Mouse (Mus musculus): Measurements from ENCODE around the gene Tesk2.
"Not testable (repeated sequence)": the region's sequence is repeated elsewhere in the genome, so short reads cannot be mapped to it uniquely, and the experiment has no call there.

Gene Tesk2

DNA sequence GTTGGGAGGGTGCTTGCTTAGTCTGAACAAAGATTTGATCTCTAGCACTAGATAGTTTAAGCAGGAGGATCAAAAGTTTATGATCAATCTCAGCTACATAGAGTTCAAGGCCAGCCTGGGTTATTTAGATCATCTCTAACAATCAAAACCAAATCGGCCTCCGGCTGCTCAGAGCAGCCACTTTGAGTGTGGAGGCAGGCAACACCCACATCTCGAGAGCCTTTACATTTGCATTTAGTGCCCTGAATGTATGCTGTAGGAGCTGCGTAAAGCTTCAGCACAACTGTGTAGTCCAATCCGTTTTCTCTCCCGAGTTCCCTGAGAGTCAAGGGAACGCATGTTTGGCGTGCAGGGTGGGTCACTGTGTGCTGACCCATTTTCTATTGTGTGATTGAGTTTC lies 71.7 kb downstream of the Tesk2 start:
- DNase-seq (ENCODE audit: low spot score in 2 of 2): no peak

DNA sequence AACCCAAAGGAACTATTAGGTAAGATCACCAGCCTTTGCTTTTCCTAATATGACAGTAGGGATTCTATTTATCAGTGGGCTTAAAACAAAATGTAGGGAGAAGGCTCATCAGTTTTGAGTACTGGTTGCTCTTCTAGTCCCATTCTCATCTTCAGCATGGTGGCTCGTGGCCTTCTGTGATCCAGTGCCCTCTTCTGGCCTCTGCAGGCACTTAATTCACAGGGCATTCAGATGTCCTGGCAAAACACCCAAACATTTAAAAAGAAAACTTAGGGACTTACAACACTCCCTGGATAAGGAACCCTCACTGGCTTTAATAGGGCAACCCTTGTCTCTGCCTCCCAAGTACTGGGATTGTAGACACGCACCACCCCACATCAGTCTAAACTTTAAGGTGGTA lies 73.5 kb downstream of the Tesk2 start:
- DNase-seq (ENCODE audit: low spot score in 2 of 2): no peak

- DNase-seq (ENCODE audit: low spot score in 2 of 2): no peak
These were observed 75.8 kb downstream of the Tesk2 start for GRCm38 (mm10) chr4:116796442-116797110.

- peak in 1 of 2 experiments; percentile 18 for DNase-seq (ENCODE audit: low spot score in 2 of 2)
These were observed 79.2 kb downstream of the Tesk2 start for GRCm38 (mm10) chr4:116799901-116800300.

DNA sequence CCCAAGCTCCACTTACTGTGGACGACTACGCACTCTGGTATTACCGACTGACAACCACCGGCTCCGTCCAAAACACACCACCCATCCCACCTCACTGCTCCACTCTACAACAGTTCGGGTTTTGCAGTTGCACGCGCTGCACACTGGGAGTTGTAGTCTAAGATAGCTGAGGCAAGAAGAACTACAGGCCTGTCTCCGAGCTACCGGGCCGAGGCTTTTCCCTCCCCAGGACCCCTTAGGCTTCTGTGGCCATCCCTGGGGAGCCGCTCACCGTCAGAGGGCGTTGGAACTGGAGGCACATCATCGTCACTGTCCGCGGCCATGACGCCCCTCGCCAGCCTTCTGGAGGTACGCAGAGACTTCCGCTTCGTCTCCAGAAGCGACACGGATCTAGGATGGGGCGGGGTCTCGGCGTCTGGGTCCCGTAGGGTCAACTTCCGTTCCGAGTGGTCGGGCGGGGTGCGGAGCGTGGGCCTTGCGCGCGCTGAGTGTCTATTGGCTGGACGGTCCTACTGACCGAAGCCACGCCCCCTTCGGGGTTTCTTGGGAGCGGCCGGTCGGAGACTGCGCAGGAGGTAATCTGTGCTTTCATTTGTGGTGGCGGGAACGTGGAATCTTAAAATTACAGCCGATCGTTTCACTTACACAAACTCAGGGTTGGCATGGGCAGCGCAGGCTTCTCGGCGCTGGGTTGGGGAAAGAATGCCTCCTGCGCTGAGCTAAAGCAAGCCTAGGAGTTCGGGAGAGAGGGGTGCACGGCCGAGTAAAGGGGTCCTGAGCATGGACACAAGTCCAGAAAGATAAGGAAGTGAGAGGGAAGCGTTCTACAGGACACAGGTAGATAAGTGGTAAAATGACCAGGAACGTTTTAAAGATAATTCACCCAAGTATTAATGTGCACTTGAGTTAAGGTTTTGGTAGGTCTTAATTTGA lies 86.7 kb downstream of the Tesk2 start, which contains the start of the genes Toe1 and Mutyh:
Gene Toe1 (minus strand): TSS at position 444 of the 933 bp plus-strand sequence.
Gene Mutyh (plus strand): TSS at position 527 of the 933 bp plus-strand sequence.
- DNase-seq (ENCODE audit: low spot score in 2 of 2): peak; percentile 96

DNA sequence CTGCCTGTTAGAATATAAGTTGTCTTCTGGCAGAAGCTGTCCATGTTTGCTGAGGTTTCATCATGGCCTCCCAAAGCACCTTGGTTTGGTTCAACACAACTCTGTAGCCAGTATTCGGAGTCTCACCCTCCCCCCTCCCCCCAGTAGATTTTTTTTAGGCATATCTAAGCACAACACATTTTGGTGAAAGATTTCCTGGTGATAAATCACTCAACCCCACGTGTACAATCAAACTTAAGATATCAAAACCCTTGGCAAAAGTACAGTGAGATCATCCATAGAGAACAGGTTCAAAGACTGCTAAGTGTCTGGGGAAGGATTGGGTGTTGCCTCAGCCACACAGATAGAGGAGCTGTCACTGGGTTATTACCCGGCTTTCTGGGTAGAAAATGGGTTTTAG lies 90.3 kb downstream of the Tesk2 start:
- no peak for DNase-seq (ENCODE audit: low spot score in 2 of 2)

DNA sequence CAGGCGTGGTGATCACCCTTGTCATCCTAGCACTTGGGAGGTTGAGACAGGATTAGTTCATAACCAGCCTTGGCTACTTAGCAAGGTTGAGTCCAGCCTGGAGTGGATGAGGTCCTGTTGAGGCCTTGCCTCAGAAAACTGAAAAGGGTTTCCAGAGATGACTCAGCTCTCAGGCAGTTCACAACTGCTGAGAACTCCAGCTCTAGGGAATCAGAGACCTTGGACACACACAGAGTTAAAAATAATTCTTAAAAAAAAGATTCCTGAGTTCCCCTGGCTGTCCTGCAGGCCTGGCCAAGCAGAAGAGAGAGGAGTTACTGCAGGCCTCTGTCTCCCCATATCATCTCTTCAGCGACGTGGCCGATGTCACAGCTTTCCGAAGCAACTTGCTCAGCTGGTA lies 94.5 kb downstream of the Tesk2 start:
- no peak for DNase-seq (ENCODE audit: low spot score in 2 of 2)

DNA sequence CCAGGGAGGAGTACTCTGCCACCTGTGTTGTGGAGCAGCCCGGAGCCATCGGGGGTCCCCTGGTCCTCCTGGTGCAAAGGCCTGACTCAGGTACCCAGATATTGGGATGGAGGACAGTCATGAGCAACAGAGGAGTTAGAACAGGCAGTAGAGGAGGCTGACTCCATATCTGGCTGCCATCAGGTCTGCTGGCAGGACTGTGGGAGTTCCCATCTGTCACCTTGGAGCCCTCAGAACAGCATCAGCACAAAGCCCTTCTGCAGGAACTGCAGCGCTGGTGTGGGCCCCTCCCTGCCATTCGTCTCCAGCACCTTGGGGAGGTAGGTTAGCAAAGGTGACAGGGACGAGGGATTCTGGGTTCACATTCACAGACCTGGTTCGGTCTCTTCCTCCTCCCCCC lies 96.7 kb downstream of the Tesk2 start:
- no peak for DNase-seq (ENCODE audit: low spot score in 2 of 2)

DNA sequence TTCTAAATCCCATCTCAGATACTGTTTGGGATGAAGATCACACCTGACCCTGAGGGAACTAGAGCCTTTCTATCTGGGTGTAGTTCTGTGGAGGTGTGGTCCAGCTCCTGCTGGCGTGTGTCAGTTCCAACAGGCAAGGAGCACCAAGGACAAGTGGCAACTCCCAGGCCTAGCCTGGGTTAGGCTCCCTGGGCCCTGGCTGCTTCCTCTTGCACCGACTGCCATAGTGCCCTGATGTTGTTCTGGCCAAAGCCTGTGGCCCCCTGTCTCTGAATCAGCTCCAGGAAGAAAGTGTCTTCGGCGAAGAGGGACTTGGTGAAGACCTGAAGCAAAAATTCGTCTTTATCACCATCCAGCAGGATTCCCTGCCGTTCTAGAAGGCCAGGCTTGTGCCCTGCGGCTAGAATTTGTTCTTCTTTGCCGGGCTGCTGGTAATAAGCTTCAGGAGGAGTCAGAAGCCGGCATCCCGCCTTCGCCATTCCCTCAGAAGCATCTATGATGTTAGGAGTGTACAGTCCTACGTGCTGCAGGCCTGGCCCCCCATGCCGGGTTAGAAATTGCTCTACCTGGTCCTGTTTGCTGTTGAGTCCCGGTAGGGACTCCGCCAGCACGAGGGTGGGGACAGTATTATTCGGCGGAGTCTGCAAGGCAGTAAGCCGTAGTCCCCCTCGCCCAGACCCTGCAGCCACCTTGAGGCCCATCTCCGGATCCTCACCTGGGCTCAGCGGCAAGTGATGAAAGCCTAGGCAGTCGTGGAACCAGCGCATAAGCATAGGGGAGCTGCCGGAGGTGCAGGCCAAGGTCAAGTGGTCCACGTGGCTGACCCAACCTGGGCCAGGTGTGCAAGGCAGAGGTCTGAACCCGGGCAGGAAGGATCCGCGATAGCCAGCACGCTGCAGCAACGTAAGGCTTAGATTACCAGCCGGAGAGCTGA lies 99.5 kb downstream of the Tesk2 start:
- no peak for DNase-seq (ENCODE audit: low spot score in 2 of 2)

- DNase-seq (ENCODE audit: low spot score in 2 of 2): peak; percentile 48 to 53
These were observed 100.3 kb downstream of the Tesk2 start for GRCm38 (mm10) chr4:116820902-116821693.

- no peak for DNase-seq (ENCODE audit: low spot score in 2 of 2)
These were observed 100.9 kb downstream of the Tesk2 start, which contains the start of gene Hpdl for GRCm38 (mm10) chr4:116821694-116822016. Hpdl (minus strand) TSS chr4:116821707.

- DNase-seq (ENCODE audit: low spot score in 2 of 2): peak; percentile 71 to 74
These were observed 103.8 kb downstream of the Tesk2 start for GRCm38 (mm10) chr4:116824541-116825004.

DNA sequence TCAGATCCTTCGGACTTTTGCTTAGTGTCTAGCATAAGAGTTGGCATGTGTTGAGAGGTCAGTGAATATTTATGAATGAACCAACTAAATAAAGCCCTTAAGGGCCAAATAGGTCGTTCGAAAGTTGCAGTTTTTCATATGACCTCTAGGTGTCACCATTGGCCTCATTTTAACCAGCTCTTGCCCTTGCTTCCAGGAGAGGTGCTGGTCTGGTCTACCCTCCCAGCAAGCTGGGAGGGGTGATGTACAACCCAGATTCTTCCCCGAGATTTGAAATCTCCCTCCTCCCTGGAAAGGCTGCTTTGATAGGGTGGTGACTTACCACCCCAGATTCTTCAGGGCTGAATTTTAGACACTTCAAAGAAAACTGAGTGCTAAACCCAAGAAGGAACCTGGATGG lies 107.1 kb downstream of the Tesk2 start:
- DNase-seq (ENCODE audit: low spot score in 2 of 2): peak in 1 of 2 experiments; percentile 34

DNA sequence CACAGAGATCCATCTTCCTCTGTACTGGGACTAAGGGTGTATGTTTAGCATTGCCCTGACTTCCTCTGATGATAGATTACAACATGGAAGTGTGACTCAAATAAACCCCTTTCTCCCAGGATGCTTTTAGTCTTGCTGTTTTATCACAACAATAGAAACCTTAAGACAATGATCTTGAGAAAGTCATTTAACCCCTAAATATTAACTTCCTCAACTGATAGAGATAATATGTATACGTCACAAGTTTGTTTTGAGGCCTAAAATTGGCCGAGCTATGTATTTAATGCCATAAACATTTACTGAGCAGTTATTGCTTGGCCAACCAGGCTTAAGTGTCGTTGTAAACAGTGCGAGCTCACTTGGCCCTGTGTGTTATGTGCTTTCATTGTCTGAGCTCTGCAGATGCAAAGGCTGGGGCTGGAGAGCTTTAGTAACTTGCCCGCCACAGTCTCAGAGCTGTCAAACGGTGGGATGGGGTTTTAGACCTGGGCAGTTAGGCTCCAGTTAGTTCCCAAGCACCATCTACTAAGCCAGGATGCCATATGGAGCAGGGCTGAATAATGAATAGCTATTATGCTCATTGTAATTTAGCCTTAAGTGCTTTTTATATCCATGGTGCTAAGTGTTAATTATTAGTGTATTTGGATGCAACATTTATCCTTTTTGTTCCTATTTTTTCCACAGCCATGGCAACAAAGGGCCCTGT lies 108.8 kb downstream of the Tesk2 start:
- DNase-seq (ENCODE audit: low spot score in 2 of 2): no peak

DNA sequence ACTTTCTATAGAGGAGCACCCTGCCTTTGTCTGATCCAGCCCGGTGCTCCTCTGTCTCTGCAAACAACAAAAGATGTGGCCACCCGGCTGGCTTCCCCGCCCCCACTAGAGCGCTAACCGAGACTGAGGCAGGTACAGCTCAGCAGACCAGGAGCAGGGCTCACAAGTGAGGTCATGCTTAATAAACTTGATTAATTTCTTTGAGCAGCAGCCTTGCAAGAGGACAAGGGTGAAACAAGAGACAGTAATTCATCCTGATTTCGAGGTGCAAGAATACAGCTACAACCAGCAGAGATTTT lies 109.3 kb downstream of the Tesk2 start:
- DNase-seq (ENCODE audit: low spot score in 2 of 2): no peak

GRCm38 (mm10) chr4:116838999-116839398 lies 118.3 kb downstream of the Tesk2 start:
- no peak for DNase-seq (ENCODE audit: low spot score in 2 of 2)

DNA sequence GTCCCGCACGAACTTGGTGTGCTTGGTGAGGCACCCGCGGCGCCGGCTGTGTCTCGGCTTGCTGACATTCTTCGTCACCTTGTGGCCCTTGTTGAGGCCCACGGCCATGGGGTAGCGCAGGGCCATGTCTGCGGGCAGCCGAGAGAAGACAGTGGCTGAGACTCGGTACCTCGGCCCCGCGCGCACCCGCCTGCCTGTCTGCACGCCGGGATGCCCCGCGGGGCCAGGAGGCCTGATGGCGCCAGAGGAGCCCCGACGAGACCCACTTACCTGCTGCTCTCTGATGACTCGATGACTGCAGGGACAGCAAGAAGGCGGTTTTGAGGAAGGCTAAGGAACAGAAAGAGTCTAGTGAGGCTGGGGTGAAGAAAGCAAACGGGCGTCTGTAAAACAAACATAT lies 119.3 kb downstream of the Tesk2 start:
- DNase-seq (ENCODE audit: low spot score in 2 of 2): not testable (repeated sequence)

- DNase-seq (ENCODE audit: low spot score in 2 of 2): no peak
These were observed 120.1 kb downstream of the Tesk2 start for GRCm38 (mm10) chr4:116840841-116841240.

DNA sequence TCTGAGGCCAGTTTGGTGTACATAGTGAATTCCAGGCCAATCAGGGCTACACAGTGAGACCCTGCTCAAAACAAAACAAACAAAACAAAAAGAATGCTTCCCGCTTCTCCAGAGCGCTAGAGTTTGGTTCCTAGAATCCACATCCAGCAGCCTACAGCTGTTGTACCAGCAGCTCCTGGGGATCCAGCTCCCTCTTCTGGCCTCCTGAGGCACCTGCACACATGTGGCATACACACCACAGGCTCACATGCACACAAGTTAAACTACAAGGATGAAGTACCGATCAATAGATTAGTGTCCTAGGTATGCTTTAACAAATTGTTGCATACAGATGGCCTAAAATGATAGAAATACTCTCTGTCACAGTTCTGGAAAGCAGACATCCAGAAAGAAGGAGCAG lies 123.6 kb downstream of the Tesk2 start:
- no peak for DNase-seq (ENCODE audit: low spot score in 2 of 2)

DNA sequence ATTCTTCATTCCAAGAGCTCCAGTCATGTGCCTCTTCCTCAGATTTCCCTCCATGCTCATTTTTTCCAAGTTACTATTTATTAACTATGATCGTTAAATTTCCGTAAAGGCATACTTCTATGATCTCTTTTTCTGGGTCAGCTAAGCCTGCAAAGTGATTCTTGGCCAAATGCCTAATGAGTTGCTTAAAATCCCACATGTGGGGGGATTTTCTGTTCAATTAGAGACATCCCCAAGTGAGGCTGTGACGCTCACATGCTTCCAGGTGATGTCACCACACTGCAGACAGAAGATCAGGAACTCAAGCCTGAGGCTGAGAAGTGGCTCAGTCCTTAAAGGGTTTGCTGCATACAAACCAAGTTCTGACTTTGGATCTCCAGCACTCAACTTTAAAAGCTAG lies 129.2 kb downstream of the Tesk2 start:
- no peak for DNase-seq (ENCODE audit: low spot score in 2 of 2)
